ENCODE assay signal across 19 mouse cellular contexts in the genomic region with DNA sequence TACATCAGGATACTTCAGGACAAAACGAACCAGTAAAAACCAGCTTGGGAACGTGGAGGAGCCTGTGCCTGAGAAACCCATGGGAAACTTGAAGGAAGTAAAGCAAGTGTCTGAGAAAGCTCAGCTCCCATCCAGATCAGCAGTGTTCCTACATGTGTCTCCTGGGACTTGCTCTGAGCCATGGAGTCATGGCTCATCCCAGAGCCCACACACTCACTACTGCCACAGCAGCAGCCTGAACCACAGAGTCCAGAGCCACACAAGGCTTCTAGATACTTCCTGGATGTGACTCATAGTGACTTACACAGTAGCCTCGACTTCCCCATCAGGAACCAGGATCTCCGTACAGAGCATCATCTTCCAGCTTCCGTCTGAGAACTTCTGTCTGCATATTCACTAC.
"Had no signal": no experiment of that assay in that cellular context is flagged by ENCODE, and none has a peak within 500 bp of the region (broad histone marks: within the 10 kb centered on the region; RNA-seq: fewer than 3 reads in every experiment).

No protein-coding gene starts in this region.

- H3K27ac ChIP-seq: kidney, postnatal 0 days; limb, embryonic 10.5 days; liver, embryonic 15.5 days; midbrain, embryonic 10.5 days; stomach, embryonic 15.5 days had no signal

- H3K4me1 ChIP-seq: limb, embryonic 10.5 days; liver, embryonic 15.5 days; stomach, embryonic 15.5 days had no signal

- H3K4me2 ChIP-seq: liver, embryonic 11.5 days; liver, embryonic 15.5 days; neural tube, embryonic 13.5 days; stomach, embryonic 15.5 days had no signal

- H3K9ac ChIP-seq: liver, embryonic 15.5 days; neural tube, embryonic 13.5 days; stomach, embryonic 15.5 days had no signal

- H3K4me3 ChIP-seq: limb, embryonic 10.5 days; liver, embryonic 15.5 days; midbrain, embryonic 10.5 days; neural tube, embryonic 13.5 days; stomach, embryonic 15.5 days had no signal

- H3K27me3 ChIP-seq: liver, embryonic 15.5 days; neural tube, embryonic 13.5 days; stomach, embryonic 15.5 days had no signal

- DNase-seq: kidney, postnatal 36 days; layer of hippocampus, adult 9-11 months; layer of hippocampus, postnatal 36 days; lung, adult 2 months; lung, postnatal 10 days; lung, postnatal 4 days; retina, postnatal 1 day; right cerebral cortex, postnatal 4 days; spleen, adult 18-20 months; thymus, adult 2 months; thymus, postnatal 25 days had no signal

- H3K9me3 ChIP-seq: limb, embryonic 10.5 days; midbrain, embryonic 10.5 days; neural tube, embryonic 13.5 days; stomach, embryonic 15.5 days had no signal

- H3K36me3 ChIP-seq: limb, embryonic 10.5 days; liver, embryonic 15.5 days; midbrain, embryonic 10.5 days; neural tube, embryonic 13.5 days; stomach, embryonic 15.5 days had no signal

- ATAC-seq: midbrain, embryonic 16.5 days had no signal
